Mouse (Mus musculus) duodenum, adult 2 months (tissue): ENCODE results near the gene Gm43720. TPM values are rescaled to one million over a fixed set of nuclear protein-coding genes. Genes with fewer than 3 reads are reported as not detected.

Experiments used
- polyA plus RNA-seq: library from polyadenylated mRNA; depleted of rRNA; stranded (reverse); fragments of >200 nt; gene quantifications from 2 replicates; pipeline ENCODE4 v1.2.3, GENCODE M21; 2012; ENCODE audit warnings: low replicate concordance; rRNA removed

The Gm43720 gene
- polyA plus RNA-seq: not detected in 2 replicates

DNA sequence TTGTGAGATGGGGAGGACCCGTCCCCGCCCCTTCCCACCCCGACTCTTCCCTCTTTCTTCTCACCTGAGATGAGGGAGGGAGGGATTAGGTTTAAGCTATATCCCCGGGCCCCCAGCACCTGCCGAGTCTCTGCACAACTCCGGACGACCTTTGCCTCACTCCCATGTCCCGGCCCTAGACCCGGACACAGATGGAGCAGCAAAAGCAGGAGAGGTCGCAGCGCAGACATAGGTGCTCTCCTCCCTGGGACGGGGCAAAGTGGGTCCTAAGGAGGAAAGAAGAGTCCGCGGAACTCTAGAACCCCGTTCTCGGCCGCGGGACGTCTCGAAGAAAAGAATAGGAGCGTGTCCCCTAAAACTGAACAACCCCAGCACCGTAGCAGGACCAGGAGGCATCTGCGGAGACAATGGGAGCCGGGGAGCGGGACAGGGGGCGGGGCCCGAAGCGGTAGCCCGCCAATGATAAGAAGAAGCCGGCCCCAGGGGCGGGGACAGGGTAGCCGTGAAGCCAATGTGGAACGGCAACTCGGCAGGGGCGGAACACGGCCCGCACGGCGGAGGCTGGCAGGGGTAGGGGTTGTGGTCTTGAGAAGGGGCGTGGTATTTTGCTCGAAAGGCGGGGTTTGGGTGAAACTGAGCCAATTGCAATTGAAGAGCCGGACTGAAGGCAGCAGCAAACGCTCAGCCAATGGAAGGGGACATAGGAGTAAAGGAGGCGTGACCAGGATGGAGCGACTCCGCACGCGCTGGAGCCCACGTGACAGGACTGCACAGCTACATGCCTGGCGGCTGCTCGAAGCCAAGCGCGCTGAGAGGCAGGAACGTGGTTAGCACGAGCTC, at the start of gene Gm43720, which contains the start of the genes Gpc2 and Stag3:
TSS of gene Gm43720 (minus strand) at position 374 of the 840 bp plus-strand sequence.
TSS of gene Gpc2 (minus strand) at position 421 of the 840 bp plus-strand sequence.
TSS of gene Stag3 (plus strand) at position 656 of the 840 bp plus-strand sequence.

DNA sequence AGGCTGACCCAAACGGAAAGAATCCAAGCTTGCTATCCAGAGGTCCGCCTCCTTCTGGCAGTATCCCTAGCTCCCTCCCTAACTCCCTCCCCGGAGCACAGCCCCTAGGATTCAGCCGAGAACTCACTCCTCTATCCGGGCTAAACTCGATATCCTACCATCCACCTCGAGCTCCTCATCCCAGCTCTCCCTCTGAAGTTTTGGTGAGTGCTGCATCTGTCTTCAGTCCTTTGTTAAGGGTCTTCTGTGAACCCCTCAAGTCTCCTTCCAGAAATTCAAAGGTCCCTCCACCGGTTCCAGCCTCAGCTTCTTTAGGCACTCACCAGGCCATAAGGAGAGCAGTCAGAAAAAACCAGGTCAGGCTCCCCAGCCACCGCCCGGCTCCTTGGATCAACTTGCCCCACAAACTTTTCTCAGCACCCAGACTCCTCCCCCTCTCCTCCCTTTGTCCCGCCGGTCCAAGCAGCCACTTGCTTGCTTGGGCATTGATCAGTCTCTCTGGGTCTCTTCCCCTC, 7.3 kb downstream of the Gm43720 start, which contains the start of gene Gal3st4:
TSS of gene Gal3st4 (minus strand) at position 432 of the 515 bp plus-strand sequence.

DNA sequence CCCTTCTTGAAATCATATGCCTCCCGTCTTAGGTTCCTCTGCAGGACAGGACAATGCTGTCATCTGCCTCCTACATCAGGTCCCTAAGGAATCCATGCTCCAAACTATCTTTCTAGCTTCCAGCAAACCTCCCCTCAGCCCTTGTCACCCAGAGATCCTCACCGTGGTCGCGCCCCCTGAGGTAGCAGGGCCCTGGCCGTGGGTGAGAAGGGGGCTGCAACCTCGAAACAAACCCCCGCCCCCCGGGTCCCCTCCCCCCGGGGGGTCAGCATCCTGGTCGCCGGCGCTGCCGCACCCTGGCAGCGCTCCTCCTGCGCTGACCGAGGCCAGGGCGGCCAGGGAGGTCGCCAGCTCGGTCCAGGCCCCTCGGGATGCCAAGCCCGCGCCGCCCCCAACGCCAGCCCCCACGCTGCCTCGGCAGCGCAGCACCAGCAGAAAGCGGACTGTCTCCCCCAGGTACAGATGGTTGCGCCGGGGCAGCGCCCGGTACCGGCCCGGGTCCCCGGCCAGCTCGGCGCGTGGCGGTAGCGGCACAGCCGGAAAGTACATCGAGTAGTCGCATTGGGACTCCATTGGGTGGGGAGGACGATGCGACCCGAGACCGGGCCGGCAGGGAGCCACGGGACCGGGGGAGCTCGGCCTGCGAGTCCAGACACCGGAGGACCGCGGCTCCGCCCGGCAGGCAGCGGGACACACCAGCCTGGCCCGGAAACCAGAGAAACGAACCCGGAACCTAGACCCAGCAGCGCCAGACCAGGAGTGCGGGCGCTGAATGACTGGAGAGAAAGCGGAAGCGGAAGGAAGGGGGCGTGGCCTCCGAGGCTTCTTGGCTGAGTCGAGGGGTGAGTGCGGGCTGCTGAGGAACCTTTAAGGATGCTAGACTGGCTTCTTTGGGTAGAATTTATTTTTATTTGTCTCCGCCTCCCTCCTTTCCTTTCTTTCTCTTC, 16.2 kb downstream of the Gm43720 start, which contains the start of gene BC037034:
TSS of gene BC037034 (minus strand) at position 774 of the 947 bp plus-strand sequence.

DNA sequence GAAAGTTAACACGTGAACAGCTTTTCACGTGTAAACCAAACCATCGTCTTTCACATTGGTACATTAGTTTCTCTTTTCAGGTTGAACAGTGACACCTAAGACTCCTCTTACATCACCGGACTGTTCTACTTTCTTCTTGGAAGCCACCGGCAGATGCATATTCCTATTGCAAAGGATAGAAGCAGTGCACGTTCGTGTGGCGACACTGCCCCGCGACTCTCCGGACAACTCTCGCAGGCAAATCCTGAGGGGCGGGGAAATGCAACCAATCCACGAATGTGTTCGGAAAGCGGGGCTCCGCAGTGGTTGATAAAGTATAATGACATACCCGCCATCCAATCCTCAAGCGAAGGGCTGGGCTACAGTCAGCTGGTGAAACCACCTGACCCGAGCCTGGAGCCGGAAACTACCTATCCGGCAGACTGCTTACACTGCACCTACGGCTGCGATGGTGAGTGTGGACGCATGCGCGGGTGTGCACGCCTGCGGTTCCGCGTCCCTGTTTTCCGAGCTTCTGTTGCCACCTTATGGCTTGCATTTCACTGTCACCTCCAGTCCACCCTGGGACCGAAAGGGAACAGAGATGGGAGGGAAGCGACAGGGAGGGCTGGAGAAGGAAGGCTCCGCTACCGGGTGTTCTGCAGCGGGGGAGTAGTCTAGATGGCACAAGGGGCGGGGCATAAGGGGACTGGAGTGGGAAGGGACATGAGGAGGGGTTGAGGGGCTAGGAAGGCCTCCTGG, 24.2 kb downstream of the Gm43720 start, which contains the start of gene Lamtor4:
TSS of gene Lamtor4 (plus strand) at position 130 of the 741 bp plus-strand sequence.

DNA sequence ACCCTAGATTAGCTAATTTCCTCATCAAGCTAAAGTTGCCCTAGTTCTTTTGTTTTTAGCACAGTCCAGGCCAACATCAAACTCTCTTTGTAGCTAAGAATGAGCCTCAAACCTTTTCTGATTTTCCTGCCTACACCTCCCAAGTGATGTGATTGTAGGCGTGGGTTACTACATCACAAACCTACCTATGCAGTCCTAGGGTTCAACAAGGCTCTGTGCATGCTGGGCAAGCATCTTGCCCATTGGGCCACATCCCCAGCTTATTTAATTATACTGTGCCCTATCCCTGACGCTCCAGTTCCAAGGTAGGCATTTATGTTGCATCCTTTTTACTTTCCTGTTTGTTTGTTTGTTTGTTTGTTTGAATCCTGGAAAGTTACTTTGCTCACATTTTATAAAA, 54.1 kb downstream of the Gm43720 start, which contains the start of gene Nxpe5:
TSS of gene Nxpe5 (plus strand) at position 199 of the 400 bp plus-strand sequence.

Other genes starting within 250 kb of the Gm43720 start
- gene Smok3c, start 226.8 kb downstream of the Gm43720 start, polyA plus RNA-seq: not detected in 2 replicates
- gene Zkscan1, start 194.9 kb downstream of the Gm43720 start, polyA plus RNA-seq: 0.59 and 1.2 TPM in 2 replicates
- 2.6 TPM in 2 replicates for gene Zscan21, start 163.1 kb downstream of the Gm43720 start, polyA plus RNA-seq
- gene Zfp113, start 124.2 kb downstream of the Gm43720 start, polyA plus RNA-seq: 0.43 and 7.8 TPM in 2 replicates
- 33.6 and 40.6 TPM in 2 replicates for gene Cops6, start 118.9 kb downstream of the Gm43720 start, polyA plus RNA-seq
- 17.7 and 26.6 TPM in 2 replicates for gene Ap4m1, start 108.0 kb downstream of the Gm43720 start, polyA plus RNA-seq
- 21.0 and 23.3 TPM in 2 replicates for gene Mcm7, start 107.5 kb downstream of the Gm43720 start, polyA plus RNA-seq
- 37.0 and 39.4 TPM in 2 replicates for gene Taf6, start 92.5 kb downstream of the Gm43720 start, polyA plus RNA-seq
- gene Cnpy4, start 92.5 kb downstream of the Gm43720 start, polyA plus RNA-seq: 0.37 and 0.59 TPM in 2 replicates
- 3.1 and 4.6 TPM in 2 replicates for gene Mblac1, start 85.6 kb downstream of the Gm43720 start, polyA plus RNA-seq
- gene Nxpe5, start 54.1 kb downstream of the Gm43720 start, polyA plus RNA-seq: 0.39 and 0.55 TPM in 2 replicates
- 120 and 177 TPM in 2 replicates for gene Lamtor4, start 24.5 kb downstream of the Gm43720 start, polyA plus RNA-seq
- gene BC037034, start 15.9 kb downstream of the Gm43720 start, polyA plus RNA-seq: 58.8 and 80.5 TPM in 2 replicates
- gene Gal3st4, start 7.1 kb downstream of the Gm43720 start, polyA plus RNA-seq: 0.12 and 0.42 TPM in 2 replicates
- gene Gpc2, start within 50 bp of the Gm43720 start, polyA plus RNA-seq: 1.0 and 2.2 TPM in 2 replicates
- 0.07 and 0.26 TPM in 2 replicates for gene Stag3, start 282 bp upstream of the Gm43720 start, polyA plus RNA-seq
- 0.48 and 1.2 TPM in 2 replicates for gene Pvrig, start 62.0 kb upstream of the Gm43720 start, polyA plus RNA-seq
- 0.13 and 0.84 TPM in 2 replicates for gene Zfp157, start 161.5 kb upstream of the Gm43720 start, polyA plus RNA-seq